Mouse (Mus musculus) liver, adult 2 months (tissue): ENCODE data around the gene Gm49383.

Experiments used
- CTCF ChIP-seq: fragments of 200-500 bp; IDR thresholded peaks from 2 replicates; pipeline ENCODE4 v1.5.1; 2011; ENCODE audit warnings: low read depth, low read length, control low read depth
- POLR2A ChIP-seq: fragments of 200-500 bp; IDR thresholded peaks from 2 replicates; pipeline ENCODE4 v1.6.1; 2011; ENCODE audit warnings: low read length, control low read depth; ENCODE audit not compliant: insufficient read depth; ENCODE audit errors: extremely low read depth

GRCm38 (mm10) chr12:69186811-69187471 lies 10.0 kb downstream of the Gm49383 start:
- no peak for TF ChIP-seq CTCF
- no peak for TF ChIP-seq POLR2A
